Mouse (Mus musculus) cerebellum, adult 9-11 months (tissue): Measurements from ENCODE around the gene Akirin1.
A peak's percentile ranks its signal among the peaks of the same experiment; 100 is the strongest.

Source experiments
- DNase-seq: peaks from one replicate; pipeline ENCODE4 v3.0.0; 2022

Gene Akirin1

GRCm38 (mm10) chr4:123750152-123750651 lies at the start of gene Akirin1:
Akirin1 (minus strand) TSS chr4:123750345.
- peak; percentile 98 for DNase-seq

GRCm38 (mm10) chr4:123797856-123798255 lies 47.7 kb upstream of the Akirin1 start:
- DNase-seq, result peak; percentile 44

DNA sequence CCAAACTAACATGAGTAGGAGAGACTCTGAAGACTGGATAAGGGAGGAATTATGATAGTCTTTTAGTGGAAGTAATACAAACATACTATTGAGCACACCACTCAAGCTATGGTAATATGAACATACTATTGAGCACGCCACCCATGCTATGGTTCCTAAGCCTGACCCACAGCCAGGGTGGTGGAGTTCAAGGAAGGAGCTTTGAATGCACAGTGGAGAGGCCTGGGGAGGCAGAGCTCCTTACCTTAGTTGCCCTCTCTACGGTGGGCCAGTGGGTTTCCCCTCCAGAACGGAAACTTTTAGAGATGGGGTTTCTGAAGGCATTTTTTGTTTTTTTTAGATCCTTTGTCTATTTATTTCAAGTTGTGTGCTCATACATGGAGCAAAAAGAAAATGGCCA lies 47.3 kb upstream of the Akirin1 start:
- DNase-seq, result no peak

DNA sequence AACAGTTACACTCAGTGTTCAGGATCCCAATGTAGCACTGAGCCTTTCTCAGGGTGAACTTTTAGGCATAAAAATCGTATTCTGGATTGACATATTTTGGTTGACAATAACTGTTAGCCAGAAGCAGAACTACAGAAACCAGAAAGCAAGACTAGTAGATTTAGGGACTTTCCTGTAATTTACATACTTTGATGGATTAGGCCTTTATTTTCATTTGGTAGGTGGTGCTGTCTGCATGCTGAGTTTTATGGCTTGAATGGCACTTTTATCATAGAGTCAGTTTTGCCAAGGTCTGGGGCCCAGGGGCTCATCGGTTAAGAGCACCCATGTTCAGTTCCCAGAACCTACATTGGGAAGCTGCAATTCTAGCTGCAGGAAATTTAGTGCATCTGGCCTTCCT lies 44.9 kb upstream of the Akirin1 start:
- no peak for DNase-seq

GRCm38 (mm10) chr4:123793136-123793535 lies 43.0 kb upstream of the Akirin1 start:
- DNase-seq, result no peak

DNA sequence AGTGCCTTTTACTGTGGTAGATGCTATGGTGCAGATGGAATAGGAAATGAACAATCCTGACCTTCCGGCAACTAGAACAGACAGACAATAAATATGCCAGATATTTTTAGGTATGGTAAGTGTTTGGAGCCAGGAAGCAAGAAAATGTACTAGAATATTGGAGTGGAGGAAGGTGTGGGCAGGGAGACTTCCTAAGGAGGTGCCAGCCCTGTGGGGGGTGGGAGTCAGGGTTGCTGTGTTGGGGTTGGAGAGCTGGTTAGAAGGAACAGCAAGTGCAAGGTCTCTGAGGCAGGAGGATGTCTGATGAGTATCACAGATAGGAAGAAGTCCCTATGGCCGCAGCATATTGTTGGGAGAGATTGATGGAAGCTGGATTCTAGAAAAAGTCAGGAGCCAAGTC lies 42.5 kb upstream of the Akirin1 start:
- no peak for DNase-seq

- peak; percentile 69 for DNase-seq
These were observed 37.2 kb upstream of the Akirin1 start, which contains the start of gene Rhbdl2 for GRCm38 (mm10) chr4:123787191-123787985. Rhbdl2 (plus strand) TSS chr4:123787874.

DNA sequence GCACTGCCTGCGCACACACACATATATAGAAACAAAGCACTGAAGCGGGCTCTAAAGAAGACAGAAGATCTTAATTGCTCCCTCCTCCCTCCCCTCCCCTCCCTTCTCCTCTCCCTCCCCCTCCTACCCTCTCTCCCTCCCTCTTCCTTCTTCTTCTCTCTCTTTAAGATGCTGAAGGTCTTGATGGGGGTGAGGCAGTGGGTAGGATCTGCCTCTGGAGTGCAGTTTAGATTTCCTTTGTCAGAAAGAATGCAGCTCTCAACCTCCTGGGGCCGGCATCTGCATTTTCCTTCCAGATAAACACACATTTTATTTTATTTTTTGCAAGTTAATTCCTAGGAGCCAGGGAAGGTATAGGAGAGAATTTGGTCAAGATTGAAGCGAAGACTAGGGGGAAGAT lies 18.1 kb upstream of the Akirin1 start:
- DNase-seq, result no peak

GRCm38 (mm10) chr4:123767807-123768206 lies 17.7 kb upstream of the Akirin1 start:
- no peak for DNase-seq

DNA sequence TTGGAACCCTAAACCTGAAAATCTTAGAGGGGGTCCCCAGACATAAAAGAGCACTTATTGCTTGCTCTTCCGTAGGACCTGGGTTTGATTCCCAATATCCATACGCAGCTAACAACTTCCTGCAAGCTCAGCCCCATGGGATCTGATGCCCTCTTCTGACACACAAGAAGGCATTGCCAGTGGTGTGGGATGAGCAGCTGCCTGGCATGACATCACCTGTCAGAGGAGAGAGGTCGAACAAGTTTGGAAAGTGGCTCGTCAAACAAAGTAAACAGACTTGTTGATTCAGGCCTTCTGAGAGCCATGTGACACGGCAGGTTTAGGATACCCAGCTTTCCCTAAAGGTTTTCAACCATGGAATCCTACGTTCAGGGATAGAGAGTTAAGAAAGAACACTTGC lies 14.9 kb upstream of the Akirin1 start:
- no peak for DNase-seq

- DNase-seq, result no peak
These were observed 8.2 kb upstream of the Akirin1 start for GRCm38 (mm10) chr4:123758306-123758705.

DNA sequence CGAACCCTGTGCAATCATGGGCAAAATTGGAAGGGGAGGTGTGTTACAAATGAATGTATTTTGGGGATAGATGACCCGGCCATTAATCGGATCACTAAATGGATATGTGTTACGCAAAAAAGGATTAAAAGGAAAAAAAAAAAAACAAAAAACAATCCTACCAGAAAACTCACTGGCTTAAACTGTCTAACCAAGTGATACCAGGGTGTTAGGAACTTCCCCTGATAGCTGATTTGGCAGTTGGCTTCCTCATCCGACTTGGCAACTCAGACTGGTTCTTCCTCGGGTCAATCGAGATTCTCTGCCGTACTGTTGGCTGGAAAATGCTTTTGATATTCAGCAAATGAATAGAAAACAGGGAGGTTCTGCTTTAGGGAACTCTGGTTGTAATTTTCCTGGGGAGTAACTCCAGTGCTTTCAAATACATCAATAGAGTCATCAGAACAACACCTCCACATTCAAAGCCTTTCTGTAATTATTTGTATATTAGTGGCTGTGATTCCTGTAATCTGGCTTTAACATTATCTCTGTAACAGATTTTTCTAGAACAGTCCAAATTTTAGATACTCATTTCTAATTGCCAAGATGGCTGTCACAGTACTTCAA lies 665 bp upstream of the Akirin1 start:
- peak; percentile 62 for DNase-seq

DNA sequence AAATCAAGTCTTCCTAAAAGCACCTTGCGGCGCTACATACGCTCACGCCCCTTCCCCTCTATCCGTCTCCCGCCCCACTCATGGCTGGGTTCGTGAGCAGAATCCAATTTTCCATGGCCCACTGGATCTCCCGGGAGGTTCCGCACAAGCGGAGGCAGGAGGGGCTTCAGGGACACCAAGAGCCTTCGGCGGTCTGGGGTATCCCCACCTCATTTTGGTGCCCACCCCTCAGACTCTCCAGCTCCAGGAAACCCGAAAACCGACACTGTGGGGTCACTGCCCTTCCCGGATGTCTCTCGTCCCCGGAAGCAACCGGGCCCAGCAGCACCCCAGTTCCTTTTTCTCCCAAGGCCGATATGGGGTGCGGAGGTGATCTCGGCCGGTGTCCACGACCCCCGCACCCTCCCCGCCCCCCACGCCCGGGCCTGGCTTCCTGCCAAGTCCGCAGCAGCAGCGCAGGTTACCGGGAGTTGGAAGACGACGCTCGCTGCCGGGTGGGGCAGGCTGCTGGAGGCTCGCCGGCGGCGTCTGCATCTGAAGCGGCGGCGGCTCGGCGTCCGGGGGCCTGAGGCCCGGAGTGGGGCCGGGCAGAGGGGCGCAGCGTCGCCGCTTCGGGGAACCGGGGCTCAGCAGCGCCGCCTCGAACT lies 538 bp downstream of the Akirin1 start:
- DNase-seq, result peak; percentile 68

- DNase-seq, result no peak
These were observed 1.3 kb downstream of the Akirin1 start for GRCm38 (mm10) chr4:123748726-123749415.

GRCm38 (mm10) chr4:123745221-123745775 lies 4.8 kb downstream of the Akirin1 start:
- DNase-seq, result no peak

DNA sequence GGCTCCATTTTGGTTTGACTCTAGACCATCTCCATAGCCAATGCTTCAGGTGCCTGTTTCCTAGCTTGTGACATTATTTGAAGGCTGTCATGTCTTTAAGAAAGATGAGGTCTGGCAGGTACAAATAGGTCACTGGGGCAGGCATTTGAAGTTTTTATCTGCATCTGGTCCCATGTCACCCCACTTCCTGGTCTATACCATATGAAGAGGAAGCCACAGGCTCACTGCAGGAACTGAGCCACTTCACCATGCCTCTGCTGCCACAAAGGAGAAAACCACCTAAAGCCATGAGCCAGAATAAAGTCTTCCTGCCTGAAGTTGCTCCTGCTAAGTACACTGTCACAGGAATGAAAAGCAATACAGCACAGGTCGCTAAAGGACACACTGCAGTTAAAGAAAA lies 7.3 kb downstream of the Akirin1 start:
- no peak for DNase-seq

DNA sequence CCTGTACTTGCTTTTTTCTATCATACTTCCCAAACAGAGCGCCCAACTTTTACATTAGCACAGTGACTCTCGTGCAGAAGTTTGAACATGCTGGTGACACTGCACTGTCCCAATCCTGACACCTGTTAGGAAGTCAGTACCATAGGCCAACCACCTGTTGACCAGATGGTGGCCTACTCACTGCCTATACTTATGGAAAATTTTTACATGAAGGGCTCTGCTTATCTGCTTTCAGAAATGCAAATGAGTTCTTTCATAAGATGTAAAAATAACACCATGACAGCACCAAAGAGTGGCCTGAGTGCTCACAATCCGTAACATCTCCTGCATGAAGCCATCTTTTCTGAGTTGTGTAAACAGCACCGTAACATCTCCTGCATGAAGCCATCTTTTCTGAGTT lies 11.4 kb downstream of the Akirin1 start:
- DNase-seq, result no peak

DNA sequence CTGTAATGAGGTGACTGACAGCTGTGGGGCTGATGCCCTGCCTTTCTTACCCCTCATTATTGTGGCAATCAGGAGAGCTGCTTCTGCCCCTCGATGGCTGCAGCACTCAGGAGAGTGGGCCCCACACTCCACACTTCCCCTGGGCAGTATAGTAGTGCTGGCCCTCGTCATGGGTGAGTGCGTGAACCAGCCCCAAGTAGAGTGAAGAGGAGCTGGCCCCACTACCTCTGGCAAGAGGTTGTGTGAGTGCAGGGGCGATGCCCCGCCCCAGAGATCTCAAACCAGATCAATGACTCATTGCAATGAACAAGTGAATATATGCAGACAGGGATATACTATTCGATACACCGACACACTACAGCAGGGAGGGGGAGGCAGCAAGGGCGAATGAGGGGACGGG lies 16.6 kb downstream of the Akirin1 start:
- no peak for DNase-seq

DNA sequence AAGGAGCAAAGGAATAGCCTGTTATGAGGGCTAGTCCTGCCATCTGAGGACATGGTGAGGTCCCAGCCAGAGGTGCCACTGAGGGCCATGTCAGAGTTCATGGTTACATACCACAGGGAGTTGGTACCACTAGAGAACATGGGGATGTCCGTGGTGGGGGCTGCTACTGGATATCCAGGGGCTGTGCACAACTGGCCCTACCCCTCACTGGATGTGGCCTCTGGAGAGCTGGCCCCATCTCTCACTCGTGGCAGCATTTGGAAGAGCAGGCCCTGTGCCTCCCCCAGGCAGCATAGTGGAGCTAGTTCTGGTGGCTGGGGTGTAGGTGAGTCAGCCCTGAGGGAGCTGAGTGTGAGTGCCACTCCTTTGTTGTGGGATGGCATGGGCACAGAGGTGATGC lies 17.2 kb downstream of the Akirin1 start:
- DNase-seq, result no peak

DNA sequence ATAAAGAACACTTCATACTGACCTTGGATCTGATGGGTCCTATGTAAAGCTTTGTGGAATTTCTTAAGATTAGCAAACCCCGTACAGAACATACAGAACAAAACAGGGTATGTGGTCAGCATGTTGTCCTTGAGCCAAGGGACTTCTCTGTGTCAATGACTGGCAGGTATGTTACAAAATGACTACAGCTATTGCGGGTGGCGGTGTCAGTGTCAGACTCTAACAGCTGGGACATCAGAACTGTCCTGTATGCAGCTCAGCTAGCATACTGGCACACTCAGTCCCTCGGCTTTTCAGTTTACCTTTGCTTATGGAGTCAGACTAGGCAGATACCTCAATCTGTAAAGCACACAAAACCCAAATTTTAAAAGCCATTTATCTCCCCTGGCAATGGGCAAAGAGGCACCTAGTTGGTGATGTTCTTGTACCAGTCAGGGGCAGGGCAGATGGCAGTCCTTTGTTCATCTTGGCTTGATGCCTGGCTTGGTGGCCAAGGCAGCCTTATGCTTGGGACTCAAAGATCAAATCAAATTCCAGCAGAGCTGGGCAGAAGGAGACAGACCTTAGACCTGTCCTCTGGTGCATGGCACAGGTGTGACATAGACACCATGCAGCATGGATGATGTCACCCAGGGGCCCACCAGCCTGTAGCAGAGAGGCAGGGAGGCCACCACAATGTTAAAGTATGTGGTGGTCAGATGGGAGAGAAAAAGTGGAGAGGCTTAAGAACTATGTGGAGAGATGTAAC lies 17.8 kb downstream of the Akirin1 start:
- DNase-seq, result peak; percentile 86

DNA sequence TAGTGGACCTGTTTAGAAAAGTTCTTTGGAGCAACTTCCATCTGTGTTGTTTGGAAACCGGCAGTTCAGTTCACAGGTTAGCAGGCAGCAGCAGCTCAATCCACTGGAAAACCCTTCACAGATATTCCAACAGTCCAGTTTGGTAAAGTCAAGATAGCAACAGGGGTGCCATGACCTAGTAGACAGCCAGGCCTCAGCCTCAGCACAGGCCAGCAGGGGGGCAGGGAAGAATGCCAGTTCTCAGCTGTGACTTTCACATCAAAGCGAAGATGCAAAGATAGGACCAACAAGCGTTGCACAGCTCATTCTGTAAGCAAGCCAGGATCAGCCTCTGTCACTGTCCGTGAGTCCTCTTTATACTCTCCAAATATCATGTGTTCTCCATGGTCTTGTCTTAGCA lies 28.4 kb downstream of the Akirin1 start:
- no peak for DNase-seq

GRCm38 (mm10) chr4:123718434-123718780 lies 31.7 kb downstream of the Akirin1 start:
- no peak for DNase-seq
